Mouse (Mus musculus): Measurements from ENCODE around the gene Olfr782. TPM values are rescaled to one million over a fixed set of nuclear protein-coding genes. Genes with fewer than 3 reads are reported as not detected.

Gene Olfr782
- polyA plus RNA-seq, 1 experiment from 2014 or later: not detected

Other genes with a start within 250 kb of the Olfr782 start
- gene Olfr768, start 249.5 kb upstream of the Olfr782 start, polyA plus RNA-seq (2015; fragmentation: Nextera tagmentation; extraction: Ambion mirVana): not detected in 2 replicates
- gene Olfr769, start 231.0 kb upstream of the Olfr782 start, polyA plus RNA-seq (2015; fragmentation: Nextera tagmentation; extraction: Ambion mirVana): not detected in 2 replicates
- gene Olfr770, start 209.9 kb upstream of the Olfr782 start, polyA plus RNA-seq (2015; fragmentation: Nextera tagmentation; extraction: Ambion mirVana): not detected in 2 replicates
- not detected in 2 replicates for gene Olfr771, start 184.1 kb upstream of the Olfr782 start, polyA plus RNA-seq (2015; fragmentation: Nextera tagmentation; extraction: Ambion mirVana)
- gene Olfr772, start 170.9 kb upstream of the Olfr782 start, polyA plus RNA-seq (2015; fragmentation: Nextera tagmentation; extraction: Ambion mirVana): not detected in 2 replicates
- not detected in 2 replicates for gene Olfr773, start 161.4 kb upstream of the Olfr782 start, polyA plus RNA-seq (2015; fragmentation: Nextera tagmentation; extraction: Ambion mirVana)
- gene Olfr774, start 112.6 kb upstream of the Olfr782 start, polyA plus RNA-seq (2015; fragmentation: Nextera tagmentation; extraction: Ambion mirVana): not detected in 2 replicates
- gene Olfr775, start 100.4 kb upstream of the Olfr782 start, polyA plus RNA-seq (2015; fragmentation: Nextera tagmentation; extraction: Ambion mirVana): not detected in 2 replicates
- not detected in 2 replicates for gene Olfr776, start 89.7 kb upstream of the Olfr782 start, polyA plus RNA-seq (2015; fragmentation: Nextera tagmentation; extraction: Ambion mirVana)
- gene Olfr777, start 77.4 kb upstream of the Olfr782 start, polyA plus RNA-seq (2015; fragmentation: Nextera tagmentation; extraction: Ambion mirVana): not detected in 2 replicates
- gene Olfr780, start 30.7 kb upstream of the Olfr782 start, polyA plus RNA-seq (2015; fragmentation: Nextera tagmentation; extraction: Ambion mirVana): not detected in 2 replicates
- gene Olfr781, start 20.0 kb upstream of the Olfr782 start, polyA plus RNA-seq (2015; fragmentation: Nextera tagmentation; extraction: Ambion mirVana): not detected in 2 replicates
- gene Olfr784, start 35.2 kb downstream of the Olfr782 start, polyA plus RNA-seq (2015; fragmentation: Nextera tagmentation; extraction: Ambion mirVana): 0.09 TPM in 1 of 2 replicates, not detected in the other
- not detected in 2 replicates for gene Olfr785, start 56.6 kb downstream of the Olfr782 start, polyA plus RNA-seq (2015; fragmentation: Nextera tagmentation; extraction: Ambion mirVana)
- gene Olfr786, start 78.5 kb downstream of the Olfr782 start, polyA plus RNA-seq (2015; fragmentation: Nextera tagmentation; extraction: Ambion mirVana): not detected in 2 replicates
- not detected in 2 replicates for gene Olfr787, start 113.0 kb downstream of the Olfr782 start, polyA plus RNA-seq (2015; fragmentation: Nextera tagmentation; extraction: Ambion mirVana)
- not detected in 2 replicates for gene Olfr788, start 122.1 kb downstream of the Olfr782 start, polyA plus RNA-seq (2015; fragmentation: Nextera tagmentation; extraction: Ambion mirVana)
- gene Olfr789, start 135.9 kb downstream of the Olfr782 start, polyA plus RNA-seq (2015; fragmentation: Nextera tagmentation; extraction: Ambion mirVana): not detected in 2 replicates
- not detected in 2 replicates for gene Olfr790, start 149.6 kb downstream of the Olfr782 start, polyA plus RNA-seq (2015; fragmentation: Nextera tagmentation; extraction: Ambion mirVana)
- not detected in 2 replicates for gene Olfr791, start 172.9 kb downstream of the Olfr782 start, polyA plus RNA-seq (2015; fragmentation: Nextera tagmentation; extraction: Ambion mirVana)
- not detected in 2 replicates for gene Olfr792, start 190.3 kb downstream of the Olfr782 start, polyA plus RNA-seq (2015; fragmentation: Nextera tagmentation; extraction: Ambion mirVana)
- gene Olfr794, start 218.8 kb downstream of the Olfr782 start, polyA plus RNA-seq (2015; fragmentation: Nextera tagmentation; extraction: Ambion mirVana): not detected in 2 replicates

Data from intestine, embryonic 15.5 days (tissue).